Mouse (Mus musculus): ENCODE results near the gene Mgat5.
A peak's percentile ranks its signal among the peaks of the same experiment; 100 is the strongest.

Mgat5 gene

DNA sequence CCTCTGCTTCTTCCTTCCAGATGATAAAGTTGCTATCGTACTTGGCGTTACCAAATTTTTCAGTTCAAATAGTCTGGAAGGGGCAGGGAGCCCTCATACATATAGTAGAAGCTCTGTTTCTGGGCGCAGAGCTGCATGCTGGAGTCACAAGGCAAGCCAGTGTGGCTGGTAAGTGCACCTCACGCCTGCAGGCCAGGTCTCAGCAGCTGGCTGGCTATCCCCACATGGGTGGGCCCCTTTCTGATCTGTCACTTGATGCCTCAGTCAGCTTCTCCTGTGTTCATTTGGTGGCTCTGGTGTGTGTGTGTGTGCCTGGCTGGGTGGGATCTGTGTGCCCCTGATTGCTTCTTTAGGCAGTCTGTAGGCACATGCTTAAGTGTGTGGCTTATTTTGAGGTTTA, 12.8 kb downstream of the Mgat5 start:
- DNase-seq (ENCODE audit: low read depth, low spot score), result no peak

GRCm38 (mm10) chr1:127218182-127218581, 13.4 kb downstream of the Mgat5 start:
- DNase-seq (ENCODE audit: low read depth, low spot score), result no peak

DNA sequence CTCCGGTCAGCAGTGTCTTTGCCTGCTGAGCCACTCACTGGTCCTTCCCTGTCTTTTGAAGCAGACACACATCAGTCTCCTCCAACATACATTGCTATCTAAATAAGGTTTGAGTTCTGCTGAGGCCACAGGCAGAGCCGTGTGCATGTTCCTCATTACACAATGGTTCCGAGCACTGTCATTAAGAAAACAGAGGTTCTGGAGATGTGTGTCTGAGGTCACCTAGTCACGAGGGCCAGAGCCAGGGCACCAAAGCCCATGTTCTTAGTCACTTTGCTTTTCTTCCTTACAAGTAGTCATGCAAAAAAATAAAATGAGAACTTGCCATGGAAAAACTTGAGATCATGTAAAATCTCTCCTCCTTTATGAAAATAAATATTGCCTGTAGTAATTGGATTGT, 14.3 kb downstream of the Mgat5 start:
- no peak for DNase-seq (ENCODE audit: low read depth, low spot score)

DNA sequence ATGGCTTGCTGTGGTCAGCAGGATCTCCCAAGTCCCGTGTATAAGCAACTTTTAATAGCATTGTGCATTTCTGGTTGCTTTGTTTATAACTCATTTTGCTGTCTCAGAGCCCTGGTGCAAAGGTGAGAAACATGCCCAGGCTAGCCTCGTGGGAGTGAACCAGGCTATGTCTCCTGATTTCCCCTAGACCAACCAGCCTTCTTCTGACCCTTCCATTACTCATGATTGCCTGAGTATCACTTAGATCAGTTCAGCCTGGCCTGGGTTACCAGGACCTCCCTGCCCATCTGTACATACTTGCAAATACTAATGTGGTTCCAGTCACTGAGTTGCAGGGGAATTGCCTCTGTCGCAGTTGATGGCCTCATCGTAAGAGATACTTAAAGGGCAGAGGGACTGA, 14.8 kb downstream of the Mgat5 start:
- no peak for DNase-seq (ENCODE audit: low read depth, low spot score)

GRCm38 (mm10) chr1:127221998-127222736, 17.4 kb downstream of the Mgat5 start:
- DNase-seq (ENCODE audit: low read depth, low spot score), result no peak

- DNase-seq (ENCODE audit: low read depth, low spot score), result no peak
Measured at GRCm38 (mm10) chr1:127225060-127225459, 20.2 kb downstream of the Mgat5 start.

- peak; percentile 67 for DNase-seq (ENCODE audit: low read depth, low spot score)
Measured at GRCm38 (mm10) chr1:127229011-127229410, 24.2 kb downstream of the Mgat5 start.

DNA sequence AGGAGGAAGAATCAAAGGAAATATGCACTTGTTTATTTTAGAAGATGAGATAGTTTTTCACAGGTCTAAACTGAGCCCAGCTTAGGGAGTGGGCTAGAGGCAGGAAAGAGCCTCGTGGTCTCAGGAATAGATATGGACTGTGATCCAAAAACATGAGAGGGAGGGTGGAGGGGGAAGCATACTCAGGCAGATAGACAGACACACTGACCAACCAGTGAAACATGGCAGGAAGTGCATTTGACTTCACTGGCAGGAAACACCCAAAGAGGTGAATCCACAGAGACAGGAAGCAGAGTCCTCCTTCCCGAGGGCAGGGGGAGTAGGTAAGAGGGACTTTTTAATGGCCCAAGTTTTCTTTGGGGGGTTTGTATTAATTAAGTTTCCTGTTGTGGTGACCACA, 25.7 kb downstream of the Mgat5 start:
- no peak for DNase-seq (ENCODE audit: low read depth, low spot score)

DNA sequence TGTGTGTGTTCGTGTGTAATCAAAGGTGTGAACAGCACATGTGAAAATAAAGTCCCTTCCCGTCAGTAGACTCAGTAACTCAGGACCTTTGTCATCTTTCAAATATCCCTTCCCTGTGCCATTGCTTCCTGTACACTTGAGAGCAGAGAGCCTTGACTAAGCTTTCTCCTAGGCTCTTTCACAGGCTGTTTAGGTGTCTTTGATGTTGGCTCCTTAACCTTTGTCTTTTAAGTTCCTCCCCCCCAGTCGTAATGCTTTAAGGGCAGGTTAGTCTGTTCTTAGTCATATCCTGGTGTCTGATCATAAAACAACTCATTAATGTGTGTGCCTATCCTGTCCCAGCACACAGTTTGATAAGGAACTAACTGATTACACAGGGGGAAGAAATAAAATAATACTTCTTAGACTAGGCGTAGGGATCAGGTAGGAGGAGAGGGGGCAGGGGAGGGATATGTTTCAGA, 28.4 kb downstream of the Mgat5 start:
- DNase-seq (ENCODE audit: low read depth, low spot score), result no peak

GRCm38 (mm10) chr1:127235157-127235556, 30.3 kb downstream of the Mgat5 start:
- peak; percentile 66 for DNase-seq (ENCODE audit: low read depth, low spot score)

DNA sequence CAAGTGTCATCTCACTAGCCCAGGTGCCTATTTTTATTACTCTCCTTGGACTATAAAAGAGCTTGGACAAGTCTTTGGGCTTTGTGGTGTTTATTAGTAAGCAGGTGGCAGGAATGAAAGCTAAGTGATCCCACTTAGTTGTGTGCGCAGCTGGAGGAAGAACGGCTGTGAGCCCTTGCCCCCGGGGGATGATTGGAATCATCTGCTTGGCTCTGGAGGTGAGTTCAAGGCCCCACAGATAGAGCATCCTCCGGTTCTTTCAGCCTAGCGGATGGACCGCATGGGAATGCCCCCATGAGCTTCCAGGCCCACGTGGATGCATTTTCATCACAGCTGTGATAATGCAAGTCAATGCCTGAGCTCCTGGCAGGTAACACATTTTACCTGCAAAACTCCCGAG, 31.6 kb downstream of the Mgat5 start:
- peak; percentile 30 for DNase-seq (ENCODE audit: low read depth, low spot score)

DNA sequence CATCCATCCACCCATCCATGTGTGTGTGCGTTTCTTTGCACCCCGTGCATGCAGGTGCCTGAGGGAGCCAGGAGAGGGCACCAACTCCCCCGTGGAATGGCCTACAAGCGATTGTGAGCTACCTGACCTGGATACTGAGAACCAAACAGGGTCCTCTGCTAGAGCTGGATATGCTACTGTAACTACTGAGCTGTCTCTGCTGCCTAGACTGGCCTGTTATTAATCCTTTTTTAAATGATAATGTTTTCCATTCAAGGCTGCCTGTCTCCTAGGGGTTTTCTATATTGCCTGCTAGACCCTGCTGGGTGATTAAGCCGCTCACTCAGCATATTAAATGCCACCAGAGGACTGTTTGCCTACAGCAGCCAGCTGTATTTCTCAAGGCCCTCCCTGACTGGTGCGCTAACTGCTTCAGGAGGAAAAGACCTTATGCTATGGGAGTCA, 34.1 kb downstream of the Mgat5 start:
- DNase-seq (ENCODE audit: low read depth, low spot score), result peak; percentile 87

DNA sequence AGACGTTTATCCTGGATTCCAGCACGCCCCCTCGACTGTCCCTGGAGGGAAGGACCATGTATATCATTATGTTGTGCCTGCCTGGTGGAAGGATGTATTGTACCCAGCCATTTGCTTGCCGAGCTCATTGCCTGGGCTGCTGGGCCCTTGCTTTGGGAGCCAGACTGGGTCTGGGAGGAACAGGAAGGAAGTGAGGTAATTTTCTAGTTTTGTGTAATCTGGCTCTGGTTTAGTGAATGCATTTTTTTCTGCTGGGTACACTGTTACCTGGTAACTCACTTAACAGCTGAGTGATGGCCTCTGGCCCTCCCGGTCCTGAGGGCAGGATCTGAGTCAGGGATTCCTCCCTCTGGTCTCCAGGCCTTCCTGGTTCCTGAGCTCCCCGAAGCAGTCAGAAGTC, 35.1 kb downstream of the Mgat5 start:
- no peak for DNase-seq (ENCODE audit: low read depth, low spot score)

GRCm38 (mm10) chr1:127242151-127242887, 37.5 kb downstream of the Mgat5 start:
- peak; percentile 43 for DNase-seq (ENCODE audit: low read depth, low spot score)

DNA sequence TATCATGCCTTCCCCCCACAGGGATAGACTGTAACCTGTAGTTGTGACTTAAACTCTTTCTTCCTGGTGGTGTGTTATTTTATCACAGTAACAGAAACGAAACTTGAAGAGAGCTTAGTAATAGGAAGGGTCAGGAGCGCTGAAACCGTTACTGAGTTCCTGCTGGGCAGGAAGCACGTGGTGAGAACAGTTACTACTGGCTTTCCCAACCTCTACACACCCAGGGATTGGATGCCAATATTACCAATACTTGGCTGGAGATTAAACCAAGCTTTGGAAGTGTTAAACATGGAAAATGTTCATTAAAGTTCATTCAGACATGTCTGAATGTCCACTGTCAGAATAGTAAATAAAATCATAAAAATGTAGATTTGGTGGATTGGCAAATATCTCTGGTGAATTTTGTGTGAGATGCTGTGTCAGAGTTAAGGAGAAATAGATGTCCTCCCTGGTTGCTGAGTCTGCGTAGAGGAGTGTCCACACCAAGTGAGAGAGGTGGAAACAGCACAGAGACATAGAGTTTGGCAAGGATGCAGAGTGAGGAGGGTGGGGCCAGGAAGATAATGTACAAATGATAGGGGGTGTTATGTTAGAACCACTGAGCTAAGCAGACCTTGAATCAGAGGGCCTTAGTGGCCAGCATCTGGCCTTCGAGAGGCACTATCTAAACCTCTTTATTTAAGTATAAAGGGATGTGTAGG, 38.2 kb downstream of the Mgat5 start:
- no peak for DNase-seq (ENCODE audit: low read depth, low spot score)

GRCm38 (mm10) chr1:127244054-127244770, 39.4 kb downstream of the Mgat5 start:
- peak; percentile 48 for DNase-seq (ENCODE audit: low read depth, low spot score)

GRCm38 (mm10) chr1:127246158-127246557, 41.3 kb downstream of the Mgat5 start:
- DNase-seq (ENCODE audit: low read depth, low spot score), result no peak

GRCm38 (mm10) chr1:127248433-127248832, 43.6 kb downstream of the Mgat5 start:
- no peak for DNase-seq (ENCODE audit: low read depth, low spot score)

- no peak for DNase-seq (ENCODE audit: low read depth, low spot score)
Measured at GRCm38 (mm10) chr1:127249621-127250020, 44.8 kb downstream of the Mgat5 start.

DNA sequence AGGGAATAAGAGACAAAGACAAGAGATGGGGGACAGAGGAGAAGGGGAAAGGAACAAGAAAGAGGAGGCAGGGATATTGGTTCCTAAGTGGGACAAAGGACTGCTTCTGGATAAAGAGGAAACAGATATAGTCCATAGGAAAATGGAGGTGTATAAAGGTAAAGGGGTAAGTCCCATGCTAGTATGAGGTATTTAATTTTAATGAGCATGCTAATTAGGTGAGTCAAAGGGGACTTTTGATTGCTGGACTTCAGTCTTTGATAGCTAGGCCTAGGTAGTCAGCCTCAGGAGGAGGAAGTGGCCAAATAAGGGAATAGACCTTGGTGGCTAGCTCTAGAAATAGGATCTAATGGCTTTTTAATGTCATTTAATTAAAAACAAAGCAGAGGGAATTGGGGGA, 45.5 kb downstream of the Mgat5 start:
- DNase-seq (ENCODE audit: low read depth, low spot score), result no peak

GRCm38 (mm10) chr1:127251751-127252150, 46.9 kb downstream of the Mgat5 start:
- DNase-seq (ENCODE audit: low read depth, low spot score), result no peak

- no peak for DNase-seq (ENCODE audit: low read depth, low spot score)
Measured at GRCm38 (mm10) chr1:127257005-127257404, 52.2 kb downstream of the Mgat5 start.
